Mouse (Mus musculus): Measurements from ENCODE around the gene Notch1.

- TF ChIP-seq CTCF (IDR thresholded peaks at IDR 0.05; ENCODE audit: borderline replicate concordance, control insufficient read depth, extremely low read depth, insufficient read depth, low read length, poor library complexity) (no peak), POLR2A (IDR thresholded peaks at IDR 0.05; ENCODE audit: control insufficient read depth, extremely low read depth, insufficient read depth, low read length, poor library complexity) (no peak)
Measured at GRCm38 (mm10) chr2:26438373-26438772, 78.1 kb downstream of the Notch1 start.
